Mouse (Mus musculus) brain, embryonic 14.5 days (tissue): ENCODE measurements at regions not wholly inside any gene's neighbourhood (a gene's known extent, or its start where the extent isn't known, plus 50 kb on each side); places are given as distances from the start of the nearest gene placed in this dataset.

Experiments
- CTCF ChIP-seq: fragments of 200-500 bp; IDR thresholded peaks from 2 replicates; pipeline ENCODE4 v1.5.1; 2012; ENCODE audit warnings: inconsistent platforms, mild to moderate bottlenecking, moderate library complexity, borderline replicate concordance; ENCODE audit not compliant: insufficient read depth, insufficient read length; ENCODE audit errors: extremely low read depth
- POLR2A ChIP-seq: fragments of 200-500 bp; IDR thresholded peaks from 2 replicates; pipeline ENCODE4 v1.6.1; 2012; ENCODE audit warnings: mild to moderate bottlenecking, inconsistent platforms, borderline replicate concordance; ENCODE audit not compliant: poor library complexity, insufficient read depth, insufficient read length, severe bottlenecking; ENCODE audit errors: extremely low read depth

DNA sequence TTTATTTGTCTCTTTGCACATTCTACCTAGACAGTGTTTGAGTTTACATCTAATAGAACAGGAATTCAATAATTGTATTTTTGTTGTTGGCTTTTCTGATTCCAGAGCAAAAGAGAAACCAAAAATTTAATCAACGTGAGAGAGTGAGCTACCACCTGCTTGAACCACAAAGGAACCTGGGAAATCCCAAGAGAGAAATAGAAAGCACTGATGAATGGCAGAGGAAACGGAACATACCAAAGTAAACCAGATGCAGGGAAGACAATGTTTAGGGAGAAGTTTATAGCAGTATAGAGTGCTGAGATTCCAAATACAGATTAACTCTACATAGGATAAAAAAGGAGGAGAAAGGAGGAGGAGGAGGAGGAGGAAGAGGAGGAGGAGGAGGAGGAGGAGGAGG is 648.0 kb upstream of the Adgrl2 start:
- TF ChIP-seq POLR2A (no peak), CTCF (no peak)
